Mouse (Mus musculus): ENCODE measurements around the gene Pi4k2b. TPM values are rescaled to one million over a fixed set of nuclear protein-coding genes. Genes with fewer than 3 reads are reported as not detected.

Gene Pi4k2b
- total RNA-seq, 2 experiments from 2014 or later, result 12.2 to 15.0 TPM

GRCm38 (mm10) chr5:52776466-52777354, 35.3 kb downstream of the Pi4k2b start:
- ATAC-seq (ENCODE audit: poor library complexity, severe bottlenecking), result peak; percentile 52; the same call in 1 of the 2 replicates

GRCm38 (mm10) chr5:52782523-52783250, 41.3 kb downstream of the Pi4k2b start:
- ATAC-seq (ENCODE audit: poor library complexity, severe bottlenecking), result peak; percentile 100

GRCm38 (mm10) chr5:52783251-52783620, 41.9 kb downstream of the Pi4k2b start:
- ATAC-seq (ENCODE audit: poor library complexity, severe bottlenecking), result 0 out of 2 replicates have a peak, but pooled peaks have one; percentile 4

GRCm38 (mm10) chr5:52783957-52784356, 42.6 kb downstream of the Pi4k2b start:
- no peak for ATAC-seq (ENCODE audit: poor library complexity, severe bottlenecking)

- peak; percentile 31; the same call in 1 of the 2 replicates for ATAC-seq (ENCODE audit: poor library complexity, severe bottlenecking)
Measured at GRCm38 (mm10) chr5:52786556-52787322, 45.4 kb downstream of the Pi4k2b start.

GRCm38 (mm10) chr5:52793230-52793629, 51.9 kb downstream of the Pi4k2b start:
- ATAC-seq (ENCODE audit: poor library complexity, severe bottlenecking), result peak; percentile 60

- peak; percentile 53 for ATAC-seq (ENCODE audit: poor library complexity, severe bottlenecking)
Measured at GRCm38 (mm10) chr5:52794109-52794508, 52.7 kb downstream of the Pi4k2b start.

GRCm38 (mm10) chr5:52799274-52799985, 58.1 kb downstream of the Pi4k2b start:
- no peak for ATAC-seq (ENCODE audit: poor library complexity, severe bottlenecking)

- ATAC-seq (ENCODE audit: poor library complexity, severe bottlenecking), result no peak
Measured at GRCm38 (mm10) chr5:52805801-52806200, 64.4 kb downstream of the Pi4k2b start.

- ATAC-seq (ENCODE audit: poor library complexity, severe bottlenecking), result no peak
Measured at GRCm38 (mm10) chr5:52806349-52806748, 65.0 kb downstream of the Pi4k2b start.

- no peak for ATAC-seq (ENCODE audit: poor library complexity, severe bottlenecking)
Measured at GRCm38 (mm10) chr5:52807030-52807429, 65.7 kb downstream of the Pi4k2b start.

GRCm38 (mm10) chr5:52810446-52810845, 69.1 kb downstream of the Pi4k2b start:
- no peak for ATAC-seq (ENCODE audit: poor library complexity, severe bottlenecking)

GRCm38 (mm10) chr5:52811056-52811455, 69.7 kb downstream of the Pi4k2b start:
- no peak for ATAC-seq (ENCODE audit: poor library complexity, severe bottlenecking)

- no peak for ATAC-seq (ENCODE audit: poor library complexity, severe bottlenecking)
Measured at GRCm38 (mm10) chr5:52812456-52812855, 71.1 kb downstream of the Pi4k2b start.

- ATAC-seq (ENCODE audit: poor library complexity, severe bottlenecking), result no peak
Measured at GRCm38 (mm10) chr5:52813312-52813711, 71.9 kb downstream of the Pi4k2b start.

GRCm38 (mm10) chr5:52818676-52819075, 77.3 kb downstream of the Pi4k2b start:
- ATAC-seq (ENCODE audit: poor library complexity, severe bottlenecking), result no peak

All from megakaryocyte, adult 5-6 weeks (primary cell).